Mouse (Mus musculus): Measurements from ENCODE around the gene Aurkb. TPM values are rescaled to one million over a fixed set of nuclear protein-coding genes. Genes with fewer than 3 reads are reported as not detected.
"Not testable (repeated sequence)": the region's sequence is repeated elsewhere in the genome, so short reads cannot be mapped to it uniquely, and the experiment has no call there.

Aurkb gene
- 1 to 10 TPM in 1 of 2 experiments, under 1 TPM in 1; 0.51 to 1.1 TPM for total RNA-seq (2021)
- long read RNA-seq, experiment 1: 0 reads
- long read RNA-seq, experiment 2, partial matches to known transcripts: 0 of 3 reads
- long read RNA-seq, experiment 2, other reads (novel, unspliced or antisense): 0 of 3 reads

DNA sequence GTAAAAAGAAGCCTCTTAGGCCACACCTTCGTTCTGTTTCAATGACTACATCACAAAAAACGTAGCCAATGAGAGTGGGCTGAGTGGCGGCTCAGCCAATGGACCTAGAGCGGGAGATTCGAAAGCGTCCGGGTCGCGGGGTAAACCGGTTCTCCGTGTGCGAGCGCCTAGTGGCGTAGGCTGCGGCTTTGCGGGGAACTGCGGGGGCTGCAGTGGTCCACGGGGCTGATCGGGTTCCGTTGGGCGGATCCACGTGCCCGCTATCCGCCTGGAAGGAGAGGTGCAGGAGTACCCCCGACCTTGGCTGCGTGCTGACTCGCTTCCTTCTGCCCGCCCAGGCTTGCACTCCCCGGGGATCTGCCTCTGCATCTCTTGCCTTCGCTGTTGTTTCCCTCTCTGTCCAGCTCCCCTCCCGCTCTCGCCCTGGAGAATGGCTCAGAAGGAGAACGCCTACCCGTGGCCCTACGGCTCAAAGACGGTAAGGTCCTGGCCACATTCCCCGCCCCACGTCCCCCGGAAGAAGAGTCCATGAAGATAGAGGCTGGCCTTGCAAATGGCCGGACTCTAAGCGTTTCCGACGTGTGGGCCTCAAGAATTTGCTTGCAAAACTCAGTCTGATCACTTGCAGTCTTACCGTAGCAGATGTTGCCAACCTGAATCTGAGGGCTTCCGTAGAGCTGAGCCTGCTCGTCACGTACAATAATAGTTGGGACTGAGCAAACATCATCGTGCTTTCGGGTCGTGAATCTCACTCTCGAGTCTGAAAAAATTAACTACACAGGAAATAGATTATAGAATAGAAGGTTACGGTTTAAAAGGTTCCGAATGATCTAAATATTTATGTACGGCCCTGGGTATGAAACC lies at the start of gene Aurkb:
Gene Aurkb, plus strand, starts transcription at position 117 of the 864 bp plus-strand sequence.
- DNase-seq: peak; percentile 55 to 80
- intact Hi-C loops (cut with DNase I): loop anchor here (10.0 kb wide), 1 partner anchor 189 kb away; the partner anchor contains the start of gene Gucy2e

DNA sequence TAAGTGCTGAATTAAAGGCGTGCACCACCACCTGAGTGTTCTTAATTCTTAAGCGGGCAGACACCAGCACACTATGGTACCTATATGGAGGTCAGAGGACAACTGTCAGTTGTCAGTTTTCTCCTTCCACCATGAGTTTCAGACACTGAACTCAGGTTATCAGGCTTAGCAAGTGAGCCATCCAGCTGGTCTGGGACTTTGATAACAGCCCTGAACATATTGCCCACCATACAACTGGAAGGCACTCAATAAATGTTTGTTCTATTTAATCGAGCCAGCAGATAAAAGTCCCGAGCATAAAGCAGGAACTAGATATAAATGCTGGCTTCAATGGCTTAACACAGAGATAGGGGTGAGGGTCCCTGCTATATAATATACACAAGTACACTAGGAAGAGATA lies 48.4 kb upstream of the Aurkb start:
- DNase-seq: no peak
- intact Hi-C loops (cut with DNase I): no loop called here

DNA sequence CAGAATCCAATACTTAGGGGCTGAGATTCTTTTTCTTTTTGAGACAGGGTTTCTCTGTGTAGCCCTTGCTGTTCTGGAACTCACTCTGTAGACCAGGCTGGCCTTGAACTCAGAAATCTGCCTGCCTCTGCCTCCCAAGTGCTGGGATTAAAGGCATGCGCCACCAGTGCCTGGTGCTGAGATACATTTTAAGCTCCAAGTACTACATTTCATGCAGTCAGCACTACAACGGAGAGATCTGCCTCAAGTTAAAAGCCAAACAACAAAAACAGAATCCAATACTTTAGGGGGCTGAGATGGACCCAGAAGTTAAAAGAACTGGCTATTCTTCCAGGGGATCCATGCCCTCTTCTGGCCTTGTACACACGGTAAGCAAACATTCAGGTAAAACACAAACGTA lies 42.7 kb upstream of the Aurkb start:
- intact Hi-C loops (cut with DNase I); DNase-seq: not testable (repeated sequence)

DNA sequence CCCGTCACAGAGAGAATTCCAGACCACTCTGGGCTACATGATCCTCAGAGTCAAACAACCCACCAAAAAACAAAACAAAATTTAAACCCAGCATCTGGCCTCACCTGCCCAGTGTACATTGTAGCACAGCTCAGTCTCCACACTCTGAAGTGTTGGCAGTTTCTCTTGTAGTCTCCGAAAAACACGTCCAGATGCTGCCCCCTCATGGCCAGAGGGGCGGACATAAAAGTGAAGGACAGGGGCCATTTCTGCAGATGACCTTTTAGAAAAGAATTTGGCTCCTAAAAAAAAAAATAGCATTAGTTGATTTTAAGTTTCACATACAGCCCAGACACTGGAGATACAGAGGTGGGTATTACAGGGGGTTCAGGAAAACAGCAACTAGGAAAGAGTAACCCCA lies 41.9 kb upstream of the Aurkb start:
- intact Hi-C loops (cut with DNase I): no loop called here
- no peak for DNase-seq

DNA sequence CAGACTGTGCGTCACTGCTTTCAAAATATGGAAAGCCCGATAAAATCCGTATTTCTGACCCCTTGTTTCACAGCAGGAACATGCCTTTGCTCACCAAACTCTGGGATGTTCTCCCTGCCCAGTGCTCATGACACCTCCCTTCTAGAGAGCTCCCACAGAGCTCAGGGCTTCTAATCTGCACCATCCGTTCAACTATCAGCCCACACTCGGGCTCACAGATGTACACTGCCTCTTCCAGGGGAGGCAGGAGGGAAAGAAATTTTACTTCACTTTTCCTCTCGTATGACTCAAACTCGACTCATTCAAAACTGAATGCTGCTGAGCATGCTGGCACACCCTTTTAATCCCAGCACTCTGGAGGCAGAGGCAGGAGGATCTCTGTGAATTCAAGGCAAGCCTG lies 40.3 kb upstream of the Aurkb start:
- intact Hi-C loops (cut with DNase I): no loop called here
- DNase-seq: no peak

DNA sequence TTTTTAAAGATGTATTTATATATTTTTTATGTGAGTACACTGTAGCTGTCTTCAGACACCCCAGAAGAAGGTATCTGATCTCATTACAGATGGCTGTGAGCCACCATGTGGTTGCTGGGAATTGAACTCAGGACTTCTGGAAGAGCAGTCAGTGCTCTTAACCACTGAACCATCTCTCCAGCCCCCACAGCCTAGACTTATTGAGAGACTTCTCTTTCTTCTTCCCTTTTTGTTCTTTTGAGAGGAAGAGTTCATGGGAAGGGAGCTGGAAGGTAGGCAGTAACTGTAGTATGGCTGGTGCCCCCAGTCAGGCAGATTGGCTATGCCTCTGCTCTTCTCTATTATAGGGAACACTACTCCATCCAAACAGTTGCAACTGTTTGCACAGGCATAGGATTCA lies 38.9 kb upstream of the Aurkb start:
- intact Hi-C loops (cut with DNase I): not testable (repeated sequence)

DNA sequence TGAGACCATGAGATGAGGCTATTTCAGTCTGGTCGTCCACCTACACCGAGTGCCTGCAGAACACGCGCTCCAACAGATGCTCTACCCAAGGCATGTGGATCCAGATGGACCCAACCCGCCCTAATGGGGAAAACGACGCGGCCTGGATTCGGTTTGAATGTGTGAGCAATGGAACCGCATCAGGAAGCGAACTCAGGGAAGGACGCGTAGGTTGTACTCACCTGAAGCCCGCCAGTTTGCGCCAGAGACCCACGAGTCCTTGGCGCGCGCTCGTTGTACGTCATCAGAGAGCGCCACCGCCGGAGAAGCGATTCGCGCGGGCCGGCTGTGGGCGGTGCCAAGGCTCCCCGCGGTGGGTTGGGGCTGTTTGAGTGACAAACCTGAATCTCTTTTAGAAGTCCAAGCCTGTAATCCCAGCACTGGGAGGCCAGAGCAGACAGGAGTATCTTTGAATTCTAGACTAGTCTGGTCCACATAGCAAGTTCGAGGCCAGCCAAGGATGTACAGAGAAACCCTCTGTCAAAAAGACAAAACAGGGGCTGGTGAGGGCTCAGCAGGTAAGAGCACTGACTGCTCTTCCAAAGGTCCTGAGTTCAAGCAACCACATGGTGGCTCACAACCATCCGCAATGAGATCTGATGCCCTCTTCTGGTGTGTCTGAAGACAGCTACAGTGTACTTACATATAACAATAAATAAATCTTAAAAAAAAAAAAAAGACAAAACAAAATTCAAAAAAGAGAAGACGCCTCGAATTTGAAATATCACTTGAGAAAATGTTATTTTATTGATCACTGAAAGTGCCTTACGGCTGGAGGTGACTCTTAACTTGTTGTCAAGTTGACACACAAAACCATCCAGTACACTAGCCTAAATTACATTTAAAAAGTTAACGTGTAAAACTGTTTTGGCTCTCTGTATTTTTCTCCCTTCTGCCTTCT lies 37.0 kb upstream of the Aurkb start, which contains the start of gene Pfas:
Gene Pfas, minus strand, starts transcription at position 279 of the 940 bp plus-strand sequence.
- peak; percentile 75 to 76 for DNase-seq
- intact Hi-C loops (cut with DNase I): no loop called here

More for the DNA sequence above, 38.9 kb upstream of the Aurkb start:
- DNase-seq: not testable (repeated sequence)

DNA sequence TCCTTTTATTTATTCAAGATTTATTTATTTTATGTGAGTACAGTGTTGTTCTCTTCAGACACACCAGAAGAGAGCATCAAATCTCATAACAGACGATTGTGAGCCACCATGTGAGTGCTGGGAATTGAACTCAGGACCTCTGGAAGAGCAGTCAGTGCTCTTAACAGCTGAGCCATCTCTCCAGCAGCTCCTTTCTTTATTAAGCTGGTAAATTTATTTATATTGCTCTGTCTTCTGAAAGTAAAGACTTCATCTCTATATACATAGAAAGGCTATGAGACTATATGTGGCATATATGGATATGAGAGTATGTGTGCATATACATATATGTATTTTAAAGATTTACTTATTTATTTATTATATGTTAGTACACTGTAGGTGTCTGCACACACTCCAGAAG lies 35.9 kb upstream of the Aurkb start:
- intact Hi-C loops (cut with DNase I): no loop called here

DNA sequence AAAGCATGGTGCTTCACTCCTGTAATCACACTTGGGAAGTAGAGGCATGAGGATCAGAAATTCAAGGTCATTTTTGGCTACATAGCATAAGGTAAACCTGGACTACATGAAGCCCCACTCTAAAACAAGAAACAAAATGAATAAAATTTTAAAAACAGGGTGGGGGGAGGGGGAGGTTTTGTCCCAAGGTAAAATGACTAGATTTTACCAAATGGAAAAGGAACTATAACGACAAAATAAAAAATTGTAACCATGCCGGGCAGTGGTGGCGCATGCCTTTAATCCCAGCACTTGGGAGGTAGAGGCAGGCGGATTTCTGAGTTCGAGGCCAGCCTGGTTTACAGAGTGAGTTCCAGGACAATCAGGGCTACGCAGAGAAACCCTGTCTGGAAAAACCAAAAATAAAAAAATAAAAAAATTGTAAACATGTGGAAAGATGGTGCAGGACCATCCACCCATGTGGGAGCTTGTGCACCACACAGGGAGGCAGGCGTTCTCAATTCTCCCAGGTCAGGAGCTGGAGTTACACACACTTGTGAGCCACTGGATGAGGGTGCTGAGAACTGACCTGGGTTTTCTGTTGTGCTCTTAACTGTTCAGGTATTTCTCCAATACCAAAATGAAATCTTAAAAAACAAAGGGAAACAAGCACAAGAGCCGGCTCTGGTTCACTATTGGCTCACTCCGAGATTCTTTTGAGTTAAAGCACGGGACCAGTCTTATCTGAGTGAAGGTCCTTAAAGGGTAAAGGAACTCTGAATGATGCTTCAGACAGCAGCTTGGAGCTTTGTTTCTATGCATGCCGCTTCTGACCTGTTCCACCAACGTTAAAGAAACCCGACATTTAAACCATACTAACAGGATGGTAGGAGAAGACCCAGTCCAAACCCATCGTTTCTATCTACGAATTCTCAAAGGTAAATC lies 34.8 kb upstream of the Aurkb start:
- DNase-seq: no peak
- intact Hi-C loops (cut with DNase I): no loop called here

More for the DNA sequence above, 35.9 kb upstream of the Aurkb start:
- DNase-seq: no peak

DNA sequence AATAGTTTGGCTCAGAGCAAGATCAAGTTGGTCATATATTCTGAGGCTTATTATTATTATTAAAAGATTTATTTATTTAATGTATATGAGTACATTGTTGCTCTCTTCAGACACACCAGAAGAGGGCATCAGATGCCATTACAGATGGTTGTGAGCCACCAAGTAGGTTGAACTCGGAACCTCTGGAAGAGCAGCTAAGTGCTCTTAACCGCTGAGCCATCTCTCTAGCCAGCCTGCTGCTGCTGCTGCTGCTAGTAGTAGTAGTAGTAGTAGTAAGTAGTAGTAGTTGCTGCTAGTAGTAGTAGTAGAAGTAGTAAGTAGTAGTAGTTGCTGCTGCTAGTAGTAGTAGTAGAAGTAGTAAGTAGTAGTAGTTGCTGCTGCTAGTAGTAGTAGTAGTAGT lies 34.0 kb upstream of the Aurkb start:
- DNase-seq: not testable (repeated sequence)

DNA sequence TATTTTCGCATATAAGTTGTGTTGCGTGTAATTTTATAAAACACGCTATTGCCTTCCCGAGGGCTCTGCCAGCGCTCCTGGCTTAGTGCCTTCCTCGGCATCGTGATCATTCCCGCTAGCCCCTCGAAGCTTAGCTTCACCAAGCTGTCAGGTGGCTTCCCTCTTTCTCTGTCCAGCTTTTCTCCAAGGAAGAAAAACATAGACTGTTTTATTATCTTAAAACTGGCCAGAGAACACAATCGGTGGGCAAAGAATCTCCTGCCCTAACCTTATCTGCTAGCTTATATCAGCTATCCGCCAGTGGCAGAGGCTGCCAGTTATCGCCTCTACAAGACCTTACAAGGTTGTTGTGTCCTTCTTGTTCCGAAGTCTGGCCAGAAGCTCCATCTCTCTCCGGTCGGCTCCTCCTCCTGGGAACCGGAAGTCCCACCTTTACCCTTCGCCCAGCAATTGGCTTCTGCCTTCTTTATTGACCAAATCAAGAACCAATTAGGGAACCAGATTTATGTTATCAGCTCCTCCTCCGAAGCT lies 33.3 kb upstream of the Aurkb start:
- intact Hi-C loops (cut with DNase I): no loop called here
- peak; percentile 73 to 86 for DNase-seq

More for the DNA sequence above, 34.0 kb upstream of the Aurkb start:
- intact Hi-C loops (cut with DNase I): not testable (repeated sequence)

DNA sequence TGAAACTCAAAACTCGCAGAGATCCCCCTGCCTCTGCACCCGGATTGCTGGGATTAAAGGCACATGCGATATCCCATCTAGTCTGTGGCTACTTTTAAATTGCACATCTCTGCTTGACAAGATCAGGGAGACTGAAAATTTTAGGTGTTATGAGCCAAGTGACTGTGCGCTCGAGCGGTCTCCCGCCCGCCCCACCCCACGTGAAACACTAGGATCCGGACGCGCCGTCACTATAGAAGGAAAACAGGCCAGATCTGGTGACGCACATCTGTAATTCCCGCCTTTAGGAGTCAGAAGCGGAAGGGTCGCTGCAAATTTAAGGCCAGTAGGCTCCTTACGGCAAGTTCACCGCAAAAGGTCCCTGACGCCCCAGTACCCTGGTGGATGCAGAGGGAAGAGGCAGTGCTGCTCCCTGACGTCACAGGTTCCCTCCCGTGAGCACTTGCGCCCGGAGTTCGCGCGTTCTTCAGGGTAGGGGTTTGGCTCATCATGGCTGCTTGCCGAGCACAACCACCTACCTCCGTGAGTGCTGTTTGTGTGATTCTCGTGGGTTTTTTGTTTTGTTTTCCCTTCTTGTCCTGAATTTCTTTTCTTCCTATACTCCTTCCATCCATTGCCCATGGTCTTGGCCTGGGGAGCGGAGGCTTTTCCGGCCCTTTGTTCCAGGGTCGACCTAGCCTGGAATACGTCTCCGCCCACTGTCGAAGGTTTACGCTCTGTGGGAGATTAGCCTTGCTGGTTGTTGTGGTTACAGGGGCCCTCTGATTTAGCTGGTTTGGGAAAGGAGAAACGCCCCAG lies 29.6 kb upstream of the Aurkb start, which contains the start of gene Ctc1:
Gene Ctc1, plus strand, starts transcription at position 268 of the 798 bp plus-strand sequence.
- intact Hi-C loops (cut with DNase I): loop anchor here (2.0 kb wide), 1 partner anchor 17 kb away; no protein-coding TSS in a partner anchor
- peak; percentile 78 to 81 for DNase-seq

DNA sequence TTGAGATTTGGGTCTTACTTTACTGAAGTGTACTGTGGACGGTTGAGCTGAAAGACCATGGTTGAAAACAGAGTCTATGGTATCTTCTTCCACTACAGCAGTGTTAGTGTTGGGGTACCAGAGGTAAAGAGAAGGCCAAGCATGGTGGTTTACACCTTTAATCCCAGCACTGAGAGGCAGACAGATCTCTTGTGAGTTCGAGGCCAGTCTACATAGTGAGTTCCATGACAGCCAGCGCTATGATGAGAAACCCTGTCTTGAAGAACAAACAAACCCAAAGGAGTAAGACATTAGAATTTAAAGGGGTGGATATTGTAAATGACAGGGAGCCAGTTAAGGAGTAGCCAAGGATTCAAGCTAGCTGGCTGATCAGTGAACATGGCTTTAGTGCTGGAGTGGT lies 28.7 kb upstream of the Aurkb start:
- intact Hi-C loops (cut with DNase I): loop anchor here (2.0 kb wide), 1 partner anchor 16 kb away; no protein-coding TSS in a partner anchor
- DNase-seq: no peak

DNA sequence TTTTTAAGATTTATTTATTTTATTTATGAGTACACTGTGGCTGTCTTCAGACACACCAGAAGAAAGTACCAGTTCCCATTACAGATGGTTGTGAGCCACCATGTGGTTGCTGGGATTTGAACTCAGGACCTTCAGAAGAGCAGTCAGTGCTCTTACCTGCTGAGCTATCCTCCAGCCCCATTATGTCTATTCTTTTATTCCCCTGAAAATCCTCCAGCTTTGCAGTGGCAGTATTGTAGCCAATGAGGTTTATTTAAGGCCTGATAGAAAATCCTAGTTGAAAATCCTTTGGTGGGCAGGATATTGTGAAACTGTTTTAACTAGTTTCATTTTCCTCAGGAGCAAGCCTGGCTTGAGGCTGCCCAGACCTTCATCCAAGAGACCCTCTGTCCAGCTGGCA lies 24.8 kb upstream of the Aurkb start:
- intact Hi-C loops (cut with DNase I): no loop called here
- no peak for DNase-seq

DNA sequence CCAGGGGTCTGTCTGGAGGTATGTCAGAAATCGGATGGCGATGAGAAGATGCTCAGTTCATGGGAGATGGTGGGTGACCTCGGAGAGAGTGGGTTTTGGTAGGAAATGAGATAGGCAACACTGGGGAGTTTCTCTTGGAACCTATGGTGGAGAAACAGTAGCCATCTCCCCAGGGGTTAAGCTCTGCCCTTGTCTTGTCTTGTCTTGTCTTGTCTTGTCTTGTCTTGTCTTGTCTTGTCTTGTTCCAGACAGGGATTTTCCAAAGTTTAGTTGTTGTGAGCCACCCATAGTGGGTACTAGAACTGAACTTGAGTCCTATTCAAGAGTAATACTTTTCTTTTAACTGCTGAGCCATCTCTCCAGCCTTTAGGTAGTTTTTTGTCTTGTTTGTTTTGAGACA lies 18.9 kb upstream of the Aurkb start:
- DNase-seq: no peak
- intact Hi-C loops (cut with DNase I): no loop called here

DNA sequence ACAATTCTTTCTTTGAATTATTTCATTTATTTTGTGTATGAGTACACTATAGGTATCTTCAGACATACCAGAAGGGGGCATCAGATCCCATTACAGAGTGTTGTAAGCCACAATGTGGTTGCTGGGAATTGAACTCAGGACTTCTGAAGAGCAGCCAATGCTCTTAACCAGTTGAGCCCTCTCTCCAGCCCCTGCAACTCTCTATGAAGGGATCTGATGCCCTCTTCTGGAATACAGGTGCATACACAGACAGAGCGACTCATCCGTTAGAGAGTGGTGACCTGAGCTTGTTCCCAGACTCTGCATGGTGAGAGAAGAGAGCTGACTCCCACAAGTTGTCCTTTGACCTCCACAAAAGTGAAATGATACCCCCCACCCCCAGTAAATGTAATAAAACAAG lies 16.6 kb upstream of the Aurkb start:
- DNase-seq: no peak
- intact Hi-C loops (cut with DNase I): no loop called here

DNA sequence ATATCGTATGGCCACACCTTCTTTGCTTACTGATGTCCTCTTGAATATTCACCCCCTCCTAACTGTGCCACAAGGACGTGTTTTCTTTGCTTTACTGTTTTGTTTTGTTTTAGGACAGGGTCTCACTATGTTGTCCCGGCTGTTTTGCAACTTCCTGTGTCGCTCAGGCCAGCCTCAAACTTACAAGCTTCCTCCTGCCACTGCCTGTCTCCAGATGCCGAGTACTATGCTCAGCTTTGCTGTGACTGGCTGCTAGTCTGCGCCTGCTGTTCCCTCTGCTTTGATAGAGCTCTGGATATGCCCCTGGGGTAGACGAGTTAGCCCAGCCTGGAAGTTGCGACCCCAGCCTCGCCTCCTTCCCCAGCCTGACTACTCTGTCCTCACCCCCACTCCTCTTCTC lies 11.9 kb upstream of the Aurkb start:
- intact Hi-C loops (cut with DNase I): loop anchor here (2.0 to 5.0 kb wide), 2 partner anchors 17 to 51 kb away; no protein-coding TSS in a partner anchor
- DNase-seq: no peak

DNA sequence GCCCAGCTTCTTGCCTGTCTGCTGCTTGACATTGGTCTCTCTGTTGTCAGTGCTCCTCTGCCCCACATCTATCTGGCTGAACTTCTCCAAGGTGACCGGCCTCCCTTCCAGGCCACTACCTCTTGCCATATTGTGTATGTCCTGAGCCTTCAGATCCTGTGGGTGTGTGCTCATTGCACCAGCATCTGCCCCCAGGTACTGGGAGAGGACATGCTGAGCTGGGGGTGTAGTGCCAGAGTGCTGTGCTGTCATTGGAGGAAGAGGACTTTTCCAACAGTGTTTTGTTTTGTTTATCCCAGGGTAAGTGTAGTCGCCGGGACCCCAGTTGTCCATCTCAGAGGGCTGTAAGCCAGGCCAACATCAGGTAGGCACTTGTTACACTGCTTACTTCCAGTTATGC lies 10.9 kb upstream of the Aurkb start:
- DNase-seq: no peak

More for the DNA sequence above, 10.9 kb upstream of the Aurkb start:
- intact Hi-C loops (cut with DNase I): loop anchor here (5.0 kb wide), 1 partner anchor 52 kb away; no protein-coding TSS in a partner anchor

Data from gastrocnemius, postnatal 36 days (tissue).